Mouse (Mus musculus) layer of hippocampus, adult 8-10 months (tissue): ENCODE data around the gene Notch3. TPM values are rescaled to one million over a fixed set of nuclear protein-coding genes. Genes with fewer than 3 reads are reported as not detected.

Experiments used
- DNase-seq, 2 experiments: peaks; one replicate each; pipeline ENCODE4 v3.0.0; 2022; ENCODE audit warnings: low spot score in 2 of 2
- total RNA-seq, 4 experiments: library from RNA; stranded (reverse); gene quantifications; 2 replicates each; pipeline ENCODE4 v1.2.4; 2022

The Notch3 gene
- total RNA-seq, 4 experiments from 2014 or later, result 7.0 to 13.4 (median 9.5) TPM

- DNase-seq, result no peak
These were observed 653 bp downstream of the Notch3 start for GRCm38 (mm10) chr17:32165803-32166595.

GRCm38 (mm10) chr17:32165266-32165802 lies 1.3 kb downstream of the Notch3 start:
- DNase-seq, result no peak

GRCm38 (mm10) chr17:32164780-32165179 lies 1.9 kb downstream of the Notch3 start:
- DNase-seq, result no peak

- DNase-seq, result no peak
These were observed 2.6 kb downstream of the Notch3 start for GRCm38 (mm10) chr17:32163910-32164650.

- peak in 1 of 2 experiments; percentile 29 for DNase-seq
These were observed 4.4 kb downstream of the Notch3 start for GRCm38 (mm10) chr17:32162112-32162850.

- DNase-seq, result no peak
These were observed 5.8 kb downstream of the Notch3 start for GRCm38 (mm10) chr17:32160882-32161281.

- DNase-seq, result no peak
These were observed 7.8 kb downstream of the Notch3 start for GRCm38 (mm10) chr17:32158841-32159240.

- DNase-seq, result no peak
These were observed 19.9 kb downstream of the Notch3 start for GRCm38 (mm10) chr17:32146718-32147117.

- DNase-seq, result peak; percentile 51 to 82
These were observed 23.5 kb downstream of the Notch3 start for GRCm38 (mm10) chr17:32142907-32143854.

GRCm38 (mm10) chr17:32142234-32142633 lies 24.4 kb downstream of the Notch3 start:
- no peak for DNase-seq

- no peak for DNase-seq
These were observed 33.3 kb downstream of the Notch3 start for GRCm38 (mm10) chr17:32133375-32133774.

- DNase-seq, result no peak
These were observed 34.6 kb downstream of the Notch3 start for GRCm38 (mm10) chr17:32132087-32132486.

- DNase-seq, result no peak
These were observed 36.1 kb downstream of the Notch3 start for GRCm38 (mm10) chr17:32130506-32130905.

- DNase-seq, result no peak
These were observed 39.5 kb downstream of the Notch3 start for GRCm38 (mm10) chr17:32127195-32127594.

- no peak for DNase-seq
These were observed 41.2 kb downstream of the Notch3 start for GRCm38 (mm10) chr17:32125407-32125806.

- no peak for DNase-seq
These were observed 43.1 kb downstream of the Notch3 start for GRCm38 (mm10) chr17:32123545-32123944.

- DNase-seq, result no peak
These were observed 44.1 kb downstream of the Notch3 start for GRCm38 (mm10) chr17:32122587-32122970.

- no peak for DNase-seq
These were observed 44.6 kb downstream of the Notch3 start for GRCm38 (mm10) chr17:32121833-32122586.

GRCm38 (mm10) chr17:32120771-32121532 lies 45.7 kb downstream of the Notch3 start:
- no peak for DNase-seq
